7 mouse cellular contexts compared by ENCODE assay signal in genomic region chr11:80354832-80355231, GRCm38 (mm10). TPM values are rescaled to one million over a fixed set of nuclear protein-coding genes. Genes with fewer than 3 reads are reported as not detected.
DNase-seq lines count a peak whose midpoint lies in the region; ATAC-seq and TF ChIP-seq lines count a peak whose summit lies in the region.

No protein-coding gene starts in this region.

- peak; percentile 51 for DNase-seq in hindbrain, postnatal 0 days (ENCODE audit: low spot score)
- no peak for DNase-seq in hindbrain, embryonic 10.5 days (ENCODE audit: low spot score)
- DNase-seq in testis, postnatal 10 days (ENCODE audit: low spot score), result peak; percentile 51
- DNase-seq in testis, postnatal 14 days (ENCODE audit: low spot score), result no peak
- no peak for DNase-seq in ovary, postnatal 14 days (ENCODE audit: low spot score)
- no peak for DNase-seq in frontal cortex, postnatal 36 days (ENCODE audit: low spot score in 2 of 2)

- H3K4me3 ChIP-seq in hindbrain, postnatal 0 days (ENCODE audit: low read length), result no peak overlapping the region
- H3K4me3 ChIP-seq in hindbrain, embryonic 10.5 days, result no peak overlapping the region

- no peaks in the 10 kb centered on the region for H3K36me3 ChIP-seq in hindbrain, postnatal 0 days (ENCODE audit: insufficient read depth, low read length)
- H3K36me3 ChIP-seq in hindbrain, embryonic 10.5 days, result peaks cover 22% of the 10 kb centered on the region

- no peak overlapping the region for H3K4me2 ChIP-seq in hindbrain, postnatal 0 days (ENCODE audit: low read depth, low read length)

- no peaks in the 10 kb centered on the region for H3K27me3 ChIP-seq in hindbrain, postnatal 0 days (ENCODE audit: insufficient read depth, low read length)
- H3K27me3 ChIP-seq in hindbrain, embryonic 10.5 days (ENCODE audit: insufficient read depth, poor library complexity, severe bottlenecking), result no peaks in the 10 kb centered on the region

- WGBS in hindbrain, postnatal 0 days, result 47% methylated on average over 4 of the region's 4 CpGs
- 35% methylated on average over 4 of the region's 4 CpGs for WGBS in hindbrain, embryonic 10.5 days

- ATAC-seq in hindbrain, postnatal 0 days, result 0 out of 2 replicates have a peak, but pooled peaks have one; percentile 10
- peak; percentile 96 for ATAC-seq in granulocyte monocyte progenitor cell, adult 5-6 weeks (replicated peaks; ENCODE audit: poor library complexity, severe bottlenecking)

- H3K4me1 ChIP-seq in hindbrain, postnatal 0 days (ENCODE audit: insufficient read depth, low read length), result no peaks in the 10 kb centered on the region
- no peaks in the 10 kb centered on the region for H3K4me1 ChIP-seq in hindbrain, embryonic 10.5 days (replicated peaks)

- H3K27ac ChIP-seq in hindbrain, postnatal 0 days, result no peak overlapping the region
- H3K27ac ChIP-seq in hindbrain, embryonic 10.5 days, result no peak overlapping the region

- H3K9ac ChIP-seq in hindbrain, postnatal 0 days (replicated peaks; ENCODE audit: low read length), result no peak overlapping the region

- no peaks in the 10 kb centered on the region for H3K9me3 ChIP-seq in hindbrain, postnatal 0 days (ENCODE audit: low read length)
- H3K9me3 ChIP-seq in hindbrain, embryonic 10.5 days, result no peaks in the 10 kb centered on the region

- TF ChIP-seq CTCF in hindbrain, postnatal 0 days (IDR thresholded peaks at IDR 0.05; ENCODE audit: low read depth), result peak; percentile 52

RNA-seq across cellular contexts. Expression of gene 5730455P16Rik, which starts 23.0 kb away (rescaled TPM):
- total RNA-seq in hindbrain, postnatal 0 days (2014; rRNA removed), result 22.8 and 24.2 TPM in 2 replicates
- 46.2 and 49.2 TPM in 2 replicates for polyA plus RNA-seq in hindbrain, postnatal 0 days (2015; fragmentation: Nextera tagmentation; extraction: Ambion mirVana)
- 19.4 and 24.4 TPM in 2 replicates for polyA plus RNA-seq in hindbrain, embryonic 10.5 days (2016; fragmentation: Nextera tagmentation; extraction: Ambion mirVana)
- total RNA-seq in granulocyte monocyte progenitor cell, adult 5-6 weeks (2014; fragmentation: Nextera tagmentation), result 6.4 and 11.8 TPM in 2 replicates
- 10.1 and 12.5 TPM in 2 replicates for total RNA-seq in granulocyte monocyte progenitor cell, adult 5-6 weeks (2017)

RNA-seq across cellular contexts. Expression of gene Zfp207, which starts 28.2 kb away (rescaled TPM):
- total RNA-seq in hindbrain, postnatal 0 days (2014; rRNA removed), result 192 and 228 TPM in 2 replicates
- polyA plus RNA-seq in hindbrain, postnatal 0 days (2015; fragmentation: Nextera tagmentation; extraction: Ambion mirVana), result 141 and 149 TPM in 2 replicates
- polyA plus RNA-seq in hindbrain, embryonic 10.5 days (2016; fragmentation: Nextera tagmentation; extraction: Ambion mirVana), result 244 and 296 TPM in 2 replicates
- total RNA-seq in granulocyte monocyte progenitor cell, adult 5-6 weeks (2014; fragmentation: Nextera tagmentation), result 278 and 343 TPM in 2 replicates
- total RNA-seq in granulocyte monocyte progenitor cell, adult 5-6 weeks (2017), result 250 and 268 TPM in 2 replicates

RNA-seq across cellular contexts. Expression of gene Rhbdl3, which starts 54.1 kb away (rescaled TPM):
- total RNA-seq in hindbrain, postnatal 0 days (2014; rRNA removed), result 5.5 and 7.5 TPM in 2 replicates
- polyA plus RNA-seq in hindbrain, postnatal 0 days (2015; fragmentation: Nextera tagmentation; extraction: Ambion mirVana), result 2.5 and 2.7 TPM in 2 replicates
- 10.2 and 18.0 TPM in 2 replicates for polyA plus RNA-seq in hindbrain, embryonic 10.5 days (2016; fragmentation: Nextera tagmentation; extraction: Ambion mirVana)
- total RNA-seq in granulocyte monocyte progenitor cell, adult 5-6 weeks (2014; fragmentation: Nextera tagmentation), result 1.1 and 1.2 TPM in 2 replicates
- 0.21 and 1.5 TPM in 2 replicates for total RNA-seq in granulocyte monocyte progenitor cell, adult 5-6 weeks (2017)

Comparison
In these comparisons a context has a peak if more than half of its experiments do, and no peak if none do; other contexts are left out.
1. DNase-seq: peak in hindbrain, postnatal 0 days (single experiment) and testis, postnatal 10 days (single experiment); none in hindbrain, embryonic 10.5 days (single experiment), testis, postnatal 14 days (single experiment), ovary, postnatal 14 days (single experiment) and frontal cortex, postnatal 36 days (0 of 2).